Mouse (Mus musculus) myocyte (in vitro differentiated cells): ENCODE results near the gene Mex3d. TPM values are rescaled to one million over a fixed set of nuclear protein-coding genes. Genes with fewer than 3 reads are reported as not detected.

Experiments used
- H3K27me3 ChIP-seq: one replicate; pipeline ENCODE4 v1.6.1; 2011; ENCODE audit not compliant: control insufficient read depth, insufficient read depth, insufficient read length
- H3K36me3 ChIP-seq: one replicate; pipeline ENCODE4 v1.6.1; 2011; ENCODE audit not compliant: control insufficient read depth, insufficient read depth
- H3K4me2 ChIP-seq: one replicate; pipeline ENCODE4 v1.6.1; 2011; ENCODE audit warnings: low read depth, control low read depth
- H3K4me3 ChIP-seq: one replicate; pipeline ENCODE4 v1.5.1; 2011; ENCODE audit warnings: mild to moderate bottlenecking, control low read depth, moderate library complexity
- H3K79me2 ChIP-seq: one replicate; pipeline ENCODE4 v1.6.1; 2011; ENCODE audit not compliant: control insufficient read depth, insufficient read depth
- H3ac ChIP-seq: one replicate; pipeline ENCODE4 v1.6.1; 2011; ENCODE audit not compliant: control insufficient read depth, insufficient read length
- CEBPB ChIP-seq: IDR thresholded peaks from 2 replicates; pipeline ENCODE4 v1.6.1; 2011; ENCODE audit warnings: mild to moderate bottlenecking, moderate library complexity; ENCODE audit not compliant: poor library complexity, insufficient read depth, severe bottlenecking
- E2F4 ChIP-seq: IDR thresholded peaks from one replicate; pipeline ENCODE4 v1.6.1; 2011; ENCODE audit warnings: mild to moderate bottlenecking, control low read depth, moderate library complexity; ENCODE audit not compliant: insufficient read depth
- MAX ChIP-seq: IDR thresholded peaks from one replicate; pipeline ENCODE4 v1.6.1; 2011; ENCODE audit warnings: low read depth, mild to moderate bottlenecking, control low read depth
- MYOD1 ChIP-seq, 3 experiments: IDR thresholded peaks; one replicate each; pipeline ENCODE4 v1.6.1; 2011; ENCODE audit warnings: control low read depth in 2 of 3, low read depth in 2 of 3, mild to moderate bottlenecking in 2 of 3, moderate library complexity in 1 of 3; ENCODE audit not compliant: insufficient read length in 2 of 3, control insufficient read depth in 1 of 3
- MYOG ChIP-seq, 3 experiments: IDR thresholded peaks; one replicate each; pipeline ENCODE4 v1.6.1; 2011; ENCODE audit warnings: control low read depth in 2 of 3, low read depth in 2 of 3, mild to moderate bottlenecking in 2 of 3; ENCODE audit not compliant: insufficient read length in 2 of 3, control insufficient read depth in 1 of 3, insufficient read depth in 1 of 3
- POLR2A ChIP-seq: IDR thresholded peaks from one replicate; pipeline ENCODE4 v1.6.1; 2011; ENCODE audit warnings: low read depth, mild to moderate bottlenecking, control low read depth, moderate library complexity; ENCODE audit not compliant: insufficient read length
- POLR2AphosphoS2 ChIP-seq: IDR thresholded peaks from one replicate; pipeline ENCODE4 v1.6.1; 2011; ENCODE audit warnings: low read depth, control low read depth; ENCODE audit not compliant: insufficient read length
- REST ChIP-seq: IDR thresholded peaks from one replicate; pipeline ENCODE4 v1.6.1; 2011; ENCODE audit warnings: mild to moderate bottlenecking, control low read depth, moderate library complexity; ENCODE audit not compliant: insufficient read depth, insufficient read length
- SRF ChIP-seq: IDR thresholded peaks from one replicate; pipeline ENCODE4 v1.6.1; 2011; ENCODE audit warnings: low read depth; ENCODE audit not compliant: control insufficient read depth, insufficient read length
- TCF12 ChIP-seq: IDR thresholded peaks from one replicate; pipeline ENCODE4 v1.6.1; 2011; ENCODE audit warnings: mild to moderate bottlenecking, control low read depth; ENCODE audit not compliant: poor library complexity, insufficient read depth, severe bottlenecking
- TCF3 ChIP-seq: IDR thresholded peaks from one replicate; pipeline ENCODE4 v1.6.1; 2011; ENCODE audit warnings: low read depth, control low read depth; ENCODE audit not compliant: insufficient read length
- USF1 ChIP-seq: IDR thresholded peaks from one replicate; pipeline ENCODE4 v1.6.1; 2011; ENCODE audit warnings: low read depth, mild to moderate bottlenecking, control low read depth, moderate library complexity
- polyA plus RNA-seq: library from polyadenylated mRNA; unstranded; fragments of >200 nt; fragmentation: generic; extraction: Trizol; gene quantifications from one replicate; pipeline ENCODE4 v1.2.1, GENCODE M21; 2012; ENCODE audit warnings: missing spikeins

Gene Mex3d
- polyA plus RNA-seq, 1 experiment, result 29.6 TPM

DNA sequence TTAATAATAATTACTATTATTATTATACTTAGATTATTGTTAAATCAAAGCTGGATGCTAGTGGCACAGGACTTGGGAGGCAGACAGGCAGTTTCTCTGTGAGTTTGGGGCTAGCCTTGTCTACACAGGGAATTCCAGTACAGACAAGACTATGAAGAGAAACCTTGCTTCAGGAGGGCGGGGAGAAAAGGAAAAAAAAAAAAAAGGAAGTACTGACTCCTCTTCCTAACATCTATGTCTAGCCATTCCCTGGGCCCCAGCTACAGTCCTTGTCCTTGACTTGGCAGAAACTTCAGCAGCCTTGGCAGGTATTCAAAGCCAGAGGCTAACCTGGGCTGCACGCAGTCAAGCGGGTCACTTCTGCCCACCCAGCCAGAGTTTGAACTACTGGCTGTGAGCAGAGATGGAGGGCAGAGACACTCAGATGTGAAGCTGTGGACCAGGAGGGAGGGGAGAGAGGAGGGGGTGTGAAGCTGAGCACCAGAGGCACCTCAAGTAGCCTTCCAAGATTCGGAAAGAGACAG lies 1.8 kb upstream of the Mex3d start:
- Histone ChIP-seq H3K36me3 (peaks cover 9% of the 10 kb centered on the region), H3K4me2 (no peak overlapping the region), H3K4me3 (no peak overlapping the region), H3K79me2 (peaks cover 28% of the 10 kb centered on the region), H3ac (no peak overlapping the region), H3K27me3 (no peaks in the 10 kb centered on the region)
- TF ChIP-seq MYOG (IDR thresholded peaks at IDR 0.05; ENCODE audit: control insufficient read depth in 1 of 3, insufficient read depth in 1 of 3, insufficient read length in 2 of 3, low read depth in 2 of 3) (no peak), MAX (no peak)

DNA sequence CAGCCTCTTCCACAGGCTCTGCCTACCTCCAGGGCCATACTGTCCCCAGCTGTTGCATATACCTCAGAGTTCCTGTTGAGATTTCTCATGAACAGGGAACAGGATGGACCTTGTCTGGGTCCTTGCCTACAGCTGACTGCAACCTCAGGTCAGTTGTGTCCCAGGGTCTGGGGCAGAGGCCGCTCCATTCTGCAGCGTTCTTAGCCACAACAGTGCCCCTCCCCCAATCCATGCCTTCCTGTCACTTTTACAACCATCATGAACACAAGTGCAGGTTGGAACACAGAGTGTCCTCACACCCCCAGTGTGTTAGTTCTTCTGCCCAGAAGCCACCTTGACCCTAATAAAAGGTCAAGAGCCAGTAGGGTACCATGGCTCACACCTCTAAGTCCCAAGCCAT lies 1.3 kb upstream of the Mex3d start:
- no peaks in the 10 kb centered on the region for H3K27me3 ChIP-seq
- no peak for TF ChIP-seq CEBPB
- no peak for TF ChIP-seq POLR2A
- TF ChIP-seq POLR2AphosphoS2, result no peak
- TF ChIP-seq USF1, result no peak
- no peak for TF ChIP-seq MYOD1 (IDR thresholded peaks at IDR 0.05; ENCODE audit: control insufficient read depth in 1 of 3, insufficient read length in 2 of 3, low read depth in 2 of 3)
- TF ChIP-seq REST, result no peak
- no peak for TF ChIP-seq MAX
- TF ChIP-seq E2F4, result no peak
- no peak for TF ChIP-seq MYOG (IDR thresholded peaks at IDR 0.05; ENCODE audit: control insufficient read depth in 1 of 3, insufficient read depth in 1 of 3, insufficient read length in 2 of 3, low read depth in 2 of 3)
- no peak for TF ChIP-seq SRF
- peaks cover 34% of the 10 kb centered on the region for H3K79me2 ChIP-seq
- H3ac ChIP-seq, result no peak overlapping the region
- no peak overlapping the region for H3K4me2 ChIP-seq
- H3K36me3 ChIP-seq, result peaks cover 4% of the 10 kb centered on the region
- H3K4me3 ChIP-seq, result peak overlapping the region; percentile 100

DNA sequence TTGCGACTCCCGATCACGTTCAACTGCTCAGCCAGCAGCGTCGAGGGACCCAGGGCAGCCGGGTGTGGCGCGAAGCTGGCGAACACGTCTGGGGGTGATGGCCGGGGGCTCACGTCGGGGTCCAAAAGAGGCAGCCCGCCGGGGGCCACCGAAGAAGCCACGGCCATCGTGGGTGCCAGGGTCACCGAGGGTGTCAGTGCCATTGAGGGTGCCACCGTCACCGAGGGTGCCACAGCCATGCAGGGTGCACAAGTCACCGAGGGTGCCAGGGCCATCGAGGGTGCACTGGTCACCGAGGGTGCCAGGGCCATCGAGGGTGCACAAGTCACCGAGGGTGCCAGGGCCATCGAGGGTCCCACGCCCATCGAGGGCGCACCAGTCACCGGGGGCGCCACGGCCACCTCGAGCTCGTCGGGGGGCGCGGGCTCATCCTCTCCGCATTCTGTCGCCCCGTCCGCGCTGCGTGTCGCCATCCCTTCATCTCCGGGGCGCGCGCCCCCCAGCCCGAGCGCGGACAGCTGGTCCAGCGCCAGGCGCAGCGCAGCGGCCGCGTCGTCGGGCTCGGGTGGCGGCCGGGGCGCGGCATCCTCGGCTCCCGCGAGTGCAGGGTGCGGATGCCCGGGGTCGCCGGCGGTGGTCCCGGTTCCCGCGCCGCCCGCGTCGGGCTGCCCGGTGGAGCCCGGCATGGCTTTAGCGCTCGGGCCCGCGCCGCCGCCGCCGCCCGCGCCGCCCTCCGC lies 556 bp downstream of the Mex3d start:
- H3K79me2 ChIP-seq, result peaks cover 51% of the 10 kb centered on the region
- peak overlapping the region; percentile 87 for H3ac ChIP-seq
- H3K27me3 ChIP-seq, result no peaks in the 10 kb centered on the region
- H3K36me3 ChIP-seq, result no peaks in the 10 kb centered on the region
- TF ChIP-seq SRF (no peak), CEBPB (no peak), POLR2AphosphoS2 (peak; percentile 6), POLR2A (peak; percentile 5), TCF3 (no peak), MYOG (IDR thresholded peaks at IDR 0.05; ENCODE audit: control insufficient read depth in 1 of 3, insufficient read depth in 1 of 3, insufficient read length in 2 of 3, low read depth in 2 of 3) (peak in 1 of 3 experiments; percentile 14), MAX (no peak), REST (no peak), E2F4 (no peak), TCF12 (no peak), MYOD1 (IDR thresholded peaks at IDR 0.05; ENCODE audit: control insufficient read depth in 1 of 3, insufficient read length in 2 of 3, low read depth in 2 of 3) (peak in 1 of 3 experiments; percentile 20), USF1 (no peak)
- H3K4me3 ChIP-seq, result peak overlapping the region; percentile 100
- peak overlapping the region; percentile 94 for H3K4me2 ChIP-seq

DNA sequence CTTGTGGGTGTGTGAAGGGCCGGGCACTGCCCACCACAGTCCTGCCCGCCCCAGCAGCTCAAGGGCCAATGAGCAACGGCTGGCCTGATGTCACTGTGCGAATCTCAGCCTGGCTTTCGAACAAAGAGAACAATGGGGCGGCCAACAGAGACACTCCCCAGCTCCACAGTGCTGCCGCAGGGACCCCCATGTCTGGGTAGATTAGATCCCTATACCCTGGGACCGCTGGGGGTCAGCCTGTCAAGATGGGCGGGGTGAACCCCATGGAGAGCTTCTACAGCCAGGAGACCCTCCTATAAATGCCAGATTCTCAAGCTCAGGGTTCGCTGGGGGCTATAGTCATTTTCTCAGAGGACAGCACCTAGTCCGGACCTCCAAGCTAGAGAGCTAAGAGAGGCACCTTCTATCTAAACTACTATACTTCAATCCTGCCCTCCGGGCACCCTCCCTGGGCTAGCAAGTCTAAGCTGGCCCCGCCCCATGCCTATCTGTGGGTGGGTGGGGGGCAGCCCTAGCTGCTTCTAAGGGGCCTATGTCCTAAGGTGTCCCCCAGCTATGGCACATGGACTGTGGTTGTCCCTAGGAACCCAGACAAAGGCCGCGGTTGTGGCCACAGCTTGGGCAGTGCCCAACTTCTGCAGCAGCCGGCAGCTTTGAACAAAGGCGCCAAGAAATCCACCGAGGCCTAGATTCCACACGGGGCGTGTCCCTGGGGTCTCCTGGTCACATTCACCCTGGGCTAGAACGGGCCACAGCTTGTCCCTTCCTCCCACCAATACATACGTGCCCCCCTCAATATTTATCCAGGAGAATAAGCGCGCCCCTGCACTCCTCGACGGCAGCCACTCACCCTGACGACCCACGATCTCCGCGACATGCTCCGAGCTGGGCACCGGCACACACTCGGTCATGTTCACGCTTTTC lies 1.4 kb downstream of the Mex3d start:
- no peaks in the 10 kb centered on the region for H3K36me3 ChIP-seq
- TF ChIP-seq MYOG (IDR thresholded peaks at IDR 0.05; ENCODE audit: control insufficient read depth in 1 of 3, insufficient read depth in 1 of 3, insufficient read length in 2 of 3, low read depth in 2 of 3) (no peak), MYOD1 (IDR thresholded peaks at IDR 0.05; ENCODE audit: control insufficient read depth in 1 of 3, insufficient read length in 2 of 3, low read depth in 2 of 3) (no peak), POLR2A (peak; percentile 79), POLR2AphosphoS2 (peak; percentile 84), TCF3 (no peak), MAX (no peak), TCF12 (no peak), CEBPB (no peak), REST (no peak), E2F4 (peak; percentile 40), SRF (no peak), USF1 (no peak)
- H3K4me2 ChIP-seq, result peak overlapping the region; percentile 94
- no peaks in the 10 kb centered on the region for H3K27me3 ChIP-seq
- peak overlapping the region; percentile 100 for H3K4me3 ChIP-seq
- peaks cover 51% of the 10 kb centered on the region for H3K79me2 ChIP-seq
- peak overlapping the region; percentile 87 for H3ac ChIP-seq

DNA sequence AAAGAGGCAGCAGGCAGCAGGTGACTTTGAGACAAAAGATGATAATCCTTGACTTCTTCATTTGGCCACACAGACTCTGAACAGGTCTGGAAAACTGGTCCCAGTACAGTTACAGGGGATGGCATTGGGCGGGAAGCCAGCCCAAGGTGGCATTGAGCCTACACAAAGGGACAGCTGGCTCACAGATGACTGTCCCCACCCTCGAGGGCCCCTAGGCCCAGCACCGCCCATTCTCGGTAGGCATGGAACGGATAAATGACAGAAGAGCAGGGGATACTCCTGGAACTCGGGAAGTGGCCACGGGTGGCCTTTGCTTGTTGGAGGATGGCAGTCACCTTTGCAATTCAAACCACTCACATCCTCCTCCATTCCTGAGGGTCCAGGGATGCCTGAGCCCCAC lies 2.1 kb downstream of the Mex3d start:
- peak overlapping the region; percentile 100 for H3K4me3 ChIP-seq
- no peaks in the 10 kb centered on the region for H3K27me3 ChIP-seq
- peak overlapping the region; percentile 87 for H3ac ChIP-seq
- no peak for TF ChIP-seq POLR2AphosphoS2
- TF ChIP-seq POLR2A, result no peak
- no peak for TF ChIP-seq REST
- no peak for TF ChIP-seq MAX
- TF ChIP-seq SRF, result no peak
- no peak for TF ChIP-seq CEBPB
- peak in 1 of 3 experiments; percentile 77 for TF ChIP-seq MYOG (IDR thresholded peaks at IDR 0.05; ENCODE audit: control insufficient read depth in 1 of 3, insufficient read depth in 1 of 3, insufficient read length in 2 of 3, low read depth in 2 of 3)
- peak in 1 of 3 experiments; percentile 80 for TF ChIP-seq MYOD1 (IDR thresholded peaks at IDR 0.05; ENCODE audit: control insufficient read depth in 1 of 3, insufficient read length in 2 of 3, low read depth in 2 of 3)
- no peak for TF ChIP-seq USF1
- H3K4me2 ChIP-seq, result peak overlapping the region; percentile 94
- H3K79me2 ChIP-seq, result peaks cover 51% of the 10 kb centered on the region
- H3K36me3 ChIP-seq, result no peaks in the 10 kb centered on the region
